Mouse (Mus musculus) myocyte (in vitro differentiated cells): ENCODE measurements at regions not wholly inside any gene's neighbourhood (a gene's known extent, or its start where the extent isn't known, plus 50 kb on each side); places are given as distances from the start of the nearest gene placed in this dataset.

ENCODE experiments used
- MAX ChIP-seq: IDR thresholded peaks from one replicate; pipeline ENCODE4 v1.6.1; 2011; ENCODE audit warnings: low read depth, mild to moderate bottlenecking, control low read depth
- MYOG ChIP-seq, 3 experiments: IDR thresholded peaks; one replicate each; pipeline ENCODE4 v1.6.1; 2011; ENCODE audit warnings: control low read depth in 2 of 3, low read depth in 2 of 3, mild to moderate bottlenecking in 2 of 3; ENCODE audit not compliant: insufficient read length in 2 of 3, control insufficient read depth in 1 of 3, insufficient read depth in 1 of 3
- POLR2A ChIP-seq: IDR thresholded peaks from one replicate; pipeline ENCODE4 v1.6.1; 2011; ENCODE audit warnings: low read depth, mild to moderate bottlenecking, control low read depth, moderate library complexity; ENCODE audit not compliant: insufficient read length
- USF1 ChIP-seq: IDR thresholded peaks from one replicate; pipeline ENCODE4 v1.6.1; 2011; ENCODE audit warnings: low read depth, mild to moderate bottlenecking, control low read depth, moderate library complexity

DNA sequence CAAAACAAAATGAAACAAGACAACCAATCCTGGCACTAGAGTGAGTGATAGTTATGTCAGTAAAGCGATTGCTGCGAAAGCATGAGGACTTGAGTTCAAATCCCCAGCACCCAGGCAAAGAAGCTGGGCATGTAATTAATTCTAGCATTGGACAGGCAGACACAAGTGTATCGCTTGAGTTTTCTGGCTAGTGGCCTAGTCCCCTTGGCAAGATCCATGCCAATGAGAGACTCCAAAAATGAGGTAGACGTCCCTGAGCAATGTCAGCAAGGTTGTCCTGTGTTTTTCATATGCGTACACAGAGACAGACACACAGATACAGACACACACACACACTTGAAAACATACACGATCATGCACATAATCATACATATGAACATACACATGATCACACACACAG, 237.3 kb downstream of the Fgf9 start:
- no peak for TF ChIP-seq MAX
- TF ChIP-seq POLR2A: no peak
- no peak for TF ChIP-seq USF1
- no peak for TF ChIP-seq MYOG (IDR thresholded peaks at IDR 0.05; ENCODE audit: control insufficient read depth in 1 of 3, insufficient read depth in 1 of 3, insufficient read length in 2 of 3, low read depth in 2 of 3)
